Mouse (Mus musculus): ENCODE measurements at regions not wholly inside any gene's neighbourhood (a gene's known extent, or its start where the extent isn't known, plus 50 kb on each side); places are given as distances from the start of the nearest gene placed in this dataset.

- no peak for TF ChIP-seq HCFC1 (IDR thresholded peaks at IDR 0.05; ENCODE audit: borderline replicate concordance, insufficient read depth, low read length)
- no peak for TF ChIP-seq ZNF384 (IDR thresholded peaks at IDR 0.05; ENCODE audit: low read depth, low read length)
These were observed 1125.6 kb upstream of the Zeb2 start for GRCm38 (mm10) chr2:46242806-46243205.

Measured in ES-E14 (cell line).